In genomic region chr8:126816155-126816554, GRCm38 (mm10) we compare ENCODE assay signal across 21 mouse cellular contexts.
A peak's percentile ranks its signal among the peaks of the same experiment; 100 is the strongest.
DNase-seq lines count a peak whose midpoint lies in the region; ATAC-seq lines count a peak whose summit lies in the region.
"Had no signal": no experiment of that assay in that cellular context is flagged by ENCODE, and none has a peak within 500 bp of the region (broad histone marks: within the 10 kb centered on the region; RNA-seq: fewer than 3 reads in every experiment).

No protein-coding gene starts in this region.

- no peak; the same call in 1 of the 2 replicates for ATAC-seq in liver, embryonic 11.5 days (replicated peaks; ENCODE audit: low FRiP score)
- no peak for ATAC-seq in liver, embryonic 15.5 days (ENCODE audit: insufficient read depth)
- peak; percentile 68 for ATAC-seq in megakaryocyte-erythroid progenitor cell, adult 5-6 weeks (replicated peaks; ENCODE audit: low FRiP score, low TSS enrichment, poor library complexity, severe bottlenecking)
- ATAC-seq: forebrain, embryonic 13.5 days; forebrain, postnatal 0 days had no signal

- H3K9me3 ChIP-seq in liver, embryonic 11.5 days (ENCODE audit: control insufficient read depth, low read length): peaks cover 5% of the 10 kb centered on the region
- no peaks in the 10 kb centered on the region for H3K9me3 ChIP-seq in liver, embryonic 15.5 days (replicated peaks)
- H3K9me3 ChIP-seq: heart, embryonic 10.5 days had no signal

- H3K36me3 ChIP-seq in liver, embryonic 11.5 days (ENCODE audit: control insufficient read depth, insufficient read depth, low read length): no peaks in the 10 kb centered on the region
- no peaks in the 10 kb centered on the region for H3K36me3 ChIP-seq in liver, embryonic 15.5 days (replicated peaks)
- H3K36me3 ChIP-seq: embryonic facial prominence, embryonic 10.5 days; heart, embryonic 10.5 days had no signal

- no peak overlapping the region for H3K4me3 ChIP-seq in liver, embryonic 11.5 days (ENCODE audit: low read depth, low read length)
- no peak overlapping the region for H3K4me3 ChIP-seq in liver, embryonic 15.5 days (replicated peaks)
- H3K4me3 ChIP-seq: embryonic facial prominence, embryonic 10.5 days; forebrain, embryonic 13.5 days; heart, embryonic 10.5 days; hindbrain, embryonic 10.5 days had no signal

- WGBS in liver, embryonic 11.5 days: 40% methylated on average over 3 of the region's 3 CpGs
- WGBS in liver, embryonic 15.5 days (ENCODE audit: insufficient replicate concordance): 20% methylated on average over 3 of the region's 3 CpGs

- no peaks in the 10 kb centered on the region; the same call in 1 of the 2 replicates for H3K4me1 ChIP-seq in liver, embryonic 11.5 days (replicated peaks; ENCODE audit: control insufficient read depth, insufficient read depth, low read length)
- H3K4me1 ChIP-seq in liver, embryonic 15.5 days (replicated peaks): peaks cover 25% of the 10 kb centered on the region
- H3K4me1 ChIP-seq: forebrain, embryonic 13.5 days had no signal

- H3K9ac ChIP-seq in liver, embryonic 11.5 days (ENCODE audit: low read depth, low read length): no peak overlapping the region
- H3K9ac ChIP-seq in liver, embryonic 15.5 days: no peak overlapping the region
- H3K9ac ChIP-seq: forebrain, embryonic 13.5 days; forebrain, postnatal 0 days; hindbrain, embryonic 14.5 days had no signal

- H3K27ac ChIP-seq in liver, embryonic 11.5 days (ENCODE audit: low read depth, low read length): peak overlapping the region; percentile 13
- H3K27ac ChIP-seq in liver, embryonic 15.5 days (replicated peaks): peak overlapping the region; percentile 62
- H3K27ac ChIP-seq: embryonic facial prominence, embryonic 10.5 days; forebrain, embryonic 13.5 days; heart, embryonic 10.5 days; hindbrain, embryonic 10.5 days; hindbrain, embryonic 14.5 days had no signal

- peak; percentile 61 for DNase-seq in MEL-GATA-1-ER (ENCODE audit: extremely low read depth, low read depth)
- DNase-seq in liver, embryonic 11.5 days (ENCODE audit: low spot score): no peak
- DNase-seq in gastrocnemius, adult 8-10 months (ENCODE audit: low spot score in 2 of 2): no peak
- DNase-seq in layer of hippocampus, adult 9-11 months: no peak
- DNase-seq in kidney, postnatal 25 days: no peak
- DNase-seq: adrenal gland, postnatal 10 days; cerebellum, adult 18-20 months; cerebellum, adult 9-11 months; cerebellum, postnatal 36 days; forebrain, postnatal 0 days; gastrocnemius, postnatal 36 days; heart, adult 18-20 months; heart, postnatal 14 days had no signal

- H3K4me2 ChIP-seq in liver, embryonic 11.5 days: no peak overlapping the region
- no peak overlapping the region for H3K4me2 ChIP-seq in liver, embryonic 15.5 days
- H3K4me2 ChIP-seq: forebrain, embryonic 13.5 days; hindbrain, embryonic 14.5 days had no signal

- no peaks in the 10 kb centered on the region for H3K27me3 ChIP-seq in liver, embryonic 11.5 days (replicated peaks; ENCODE audit: control insufficient read depth, insufficient read depth, low read length)
- no peaks in the 10 kb centered on the region for H3K27me3 ChIP-seq in liver, embryonic 15.5 days
- H3K27me3 ChIP-seq: CH12.LX; forebrain, embryonic 13.5 days had no signal
